8 mouse cellular contexts compared by ENCODE assay signal in the genomic region with DNA sequence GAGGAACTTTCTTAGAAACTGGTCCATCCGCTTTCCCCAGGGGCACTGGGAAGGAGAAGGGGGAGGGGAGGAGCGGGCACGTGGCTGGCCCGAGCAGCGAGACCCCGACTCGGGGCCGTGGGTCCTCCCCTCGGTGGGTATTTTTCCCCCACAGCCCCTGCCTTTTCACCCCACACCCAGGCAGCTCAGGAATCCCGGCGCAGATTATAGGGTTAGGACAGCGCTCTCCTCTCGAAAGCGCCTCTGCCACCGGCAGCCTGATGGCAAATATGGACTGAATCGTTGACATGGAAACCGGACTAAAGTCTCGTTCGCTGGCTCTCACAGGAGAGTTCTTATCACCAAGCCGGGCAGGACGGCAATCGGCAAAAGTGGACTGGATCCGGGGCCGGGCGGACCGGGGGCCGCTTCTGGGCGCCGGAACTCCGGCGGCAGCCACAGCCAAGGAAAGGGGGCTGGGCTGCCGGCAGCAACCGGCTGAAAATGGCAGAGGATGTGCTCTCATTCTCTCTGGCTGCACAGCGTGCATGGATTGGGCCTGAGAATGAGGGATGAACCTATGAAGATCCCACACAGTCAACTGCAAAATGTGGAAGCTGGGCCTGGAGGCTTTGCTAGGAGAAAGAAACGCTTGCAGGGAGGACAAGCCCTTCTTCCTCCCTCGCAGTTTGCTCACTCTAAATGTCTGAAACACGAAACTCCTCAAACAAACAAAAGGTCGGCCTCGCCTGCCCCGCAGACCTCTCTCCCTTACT. TPM values are rescaled to one million over a fixed set of nuclear protein-coding genes. Genes with fewer than 3 reads are reported as not detected.
DNase-seq lines count a peak whose midpoint lies in the region; ATAC-seq and TF ChIP-seq lines count a peak whose summit lies in the region.

Gene Arid1a (minus strand): TSS at position 256 of the 755 bp plus-strand sequence.

- peak within 1 kb of the TSS; percentile 99 for H3K9ac ChIP-seq in ES-Bruce4 (ENCODE audit: low read depth, poor library complexity, severe bottlenecking)
- peak within 1 kb of the TSS; percentile 100 for H3K9ac ChIP-seq in forebrain, embryonic 13.5 days
- peak within 1 kb of the TSS; percentile 100 for H3K9ac ChIP-seq in liver, postnatal 0 days (replicated peaks)
- H3K9ac ChIP-seq in neural tube, embryonic 14.5 days (replicated peaks; ENCODE audit: low read depth, low read length), result peak within 1 kb of the TSS; percentile 39

- peak within 1 kb of the TSS; percentile 95 for H3K27ac ChIP-seq in ES-Bruce4 (ENCODE audit: insufficient read depth, low read length)
- H3K27ac ChIP-seq in forebrain, embryonic 13.5 days, result peak within 1 kb of the TSS; percentile 100
- peak within 1 kb of the TSS; percentile 100 for H3K27ac ChIP-seq in liver, postnatal 0 days (ENCODE audit: low read depth)
- H3K27ac ChIP-seq in neural tube, embryonic 14.5 days (ENCODE audit: low read depth, low read length), result peak within 1 kb of the TSS; percentile 92

- no peaks in the 10 kb centered on the region for H3K27me3 ChIP-seq in ES-Bruce4 (ENCODE audit: control insufficient read depth, insufficient read depth, low read length, poor library complexity, severe bottlenecking)
- H3K27me3 ChIP-seq in forebrain, embryonic 13.5 days, result no peaks in the 10 kb centered on the region
- no peaks in the 10 kb centered on the region for H3K27me3 ChIP-seq in liver, postnatal 0 days (ENCODE audit: insufficient read depth, low read length)
- H3K27me3 ChIP-seq in neural tube, embryonic 14.5 days (ENCODE audit: control insufficient read depth, insufficient read depth, low read length), result no peaks in the 10 kb centered on the region

- peak; percentile 97 to 98 for DNase-seq in heart, postnatal 10 days
- DNase-seq in large intestine, adult 2 months (ENCODE audit: low read depth, low spot score), result peak; percentile 73
- peak; percentile 93 for DNase-seq in liver, postnatal 0 days
- peak; percentile 96 for DNase-seq in testis, postnatal 10 days (ENCODE audit: low spot score)

- H3K4me3 ChIP-seq in ES-Bruce4 (ENCODE audit: low read depth, low read length), result peak within 1 kb of the TSS; percentile 89
- H3K4me3 ChIP-seq in forebrain, embryonic 13.5 days, result peak within 1 kb of the TSS; percentile 100
- peak within 1 kb of the TSS; percentile 83 for H3K4me3 ChIP-seq in liver, postnatal 0 days (ENCODE audit: low read depth, low read length)
- peak within 1 kb of the TSS; percentile 42 for H3K4me3 ChIP-seq in neural tube, embryonic 14.5 days (ENCODE audit: low read depth, low read length)

- H3K36me3 ChIP-seq in ES-Bruce4 (ENCODE audit: control insufficient read depth, insufficient read depth, low read length, poor library complexity, severe bottlenecking), result no peaks in the 10 kb centered on the region
- H3K36me3 ChIP-seq in forebrain, embryonic 13.5 days (ENCODE audit: poor library complexity, severe bottlenecking), result no peaks in the 10 kb centered on the region
- H3K36me3 ChIP-seq in liver, postnatal 0 days (replicated peaks; ENCODE audit: insufficient read depth, low read length), result no peaks in the 10 kb centered on the region
- H3K36me3 ChIP-seq in neural tube, embryonic 14.5 days (ENCODE audit: control insufficient read depth, insufficient read depth, low read length), result no peaks in the 10 kb centered on the region

- 0% methylated on average over 40 of the region's 40 CpGs for WGBS in forebrain, embryonic 13.5 days
- under 1% methylated on average over 40 of the region's 40 CpGs for WGBS in large intestine, adult 2 months
- WGBS in liver, postnatal 0 days (ENCODE audit: insufficient replicate concordance), result under 1% methylated on average over 40 of the region's 40 CpGs
- whole genome bisulfite sequencing in neural tube, embryonic 14.5 days, result under 1% methylated on average over 40 of the region's 40 CpGs

- no peaks in the 10 kb centered on the region for H3K4me1 ChIP-seq in ES-Bruce4 (ENCODE audit: control insufficient read depth, insufficient read depth, low read length)
- H3K4me1 ChIP-seq in forebrain, embryonic 13.5 days, result peaks cover 30% of the 10 kb centered on the region
- peaks cover 20% of the 10 kb centered on the region for H3K4me1 ChIP-seq in liver, postnatal 0 days (ENCODE audit: insufficient read depth)
- peaks cover 16% of the 10 kb centered on the region for H3K4me1 ChIP-seq in neural tube, embryonic 14.5 days (ENCODE audit: control insufficient read depth, insufficient read depth, low read length)

- no peaks in the 10 kb centered on the region for H3K9me3 ChIP-seq in ES-Bruce4 (replicated peaks; ENCODE audit: control insufficient read depth, insufficient read depth, low read length, poor library complexity, severe bottlenecking)
- H3K9me3 ChIP-seq in forebrain, embryonic 13.5 days (replicated peaks), result no peaks in the 10 kb centered on the region
- H3K9me3 ChIP-seq in liver, postnatal 0 days (ENCODE audit: low read length), result no peaks in the 10 kb centered on the region
- H3K9me3 ChIP-seq in neural tube, embryonic 14.5 days (ENCODE audit: control insufficient read depth, low read length), result no peaks in the 10 kb centered on the region

- no peak for TF ChIP-seq CTCF in ES-Bruce4 (IDR thresholded peaks at IDR 0.05; ENCODE audit: low read depth, low read length)
- TF ChIP-seq CTCF in liver, postnatal 0 days (IDR thresholded peaks at IDR 0.05; ENCODE audit: low read depth), result no peak

- intact Hi-C loops in heart, postnatal 10 days (cut with DNase I), result loop anchor here (1.0 kb wide), 1 partner anchor 85 kb away; no protein-coding TSS in a partner anchor

- peak; percentile 22; the same call in 1 of the 2 replicates for TF ChIP-seq EP300 in ES-Bruce4 (IDR thresholded peaks at IDR 0.05; ENCODE audit: insufficient read depth, low read depth, low read length)
- peak; percentile 67; the same call in 1 of the 2 replicates for TF ChIP-seq EP300 in liver, postnatal 0 days (IDR thresholded peaks at IDR 0.05; ENCODE audit: low read depth)

- TF ChIP-seq POLR2A in ES-Bruce4 (IDR thresholded peaks at IDR 0.05; ENCODE audit: insufficient read depth, low read length), result no peak

- H3K4me2 ChIP-seq in forebrain, embryonic 13.5 days, result peak within 1 kb of the TSS; percentile 98
- peak within 1 kb of the TSS; percentile 99 for H3K4me2 ChIP-seq in liver, postnatal 0 days (ENCODE audit: low read depth, low read length)
- H3K4me2 ChIP-seq in neural tube, embryonic 14.5 days (ENCODE audit: low read depth, low read length), result peak within 1 kb of the TSS; percentile 64

- ATAC-seq in cerebellum, adult (ENCODE audit: insufficient number of reproducible peaks, low FRiP score, low TSS enrichment), result peak; percentile 55
- peak; percentile 62 for ATAC-seq in forebrain, embryonic 13.5 days
- peak; percentile 57 for ATAC-seq in liver, postnatal 0 days
- peak; percentile 45 for ATAC-seq in neural tube, embryonic 14.5 days (ENCODE audit: low read depth)

RNA-seq across cellular contexts. Expression of gene Arid1a, which starts in this region (rescaled TPM):
- 119 and 123 TPM in 2 replicates for polyA plus RNA-seq in ES-Bruce4 (2011; ENCODE audit: insufficient read depth, insufficient read length, low read depth, missing spikeins)
- polyA plus RNA-seq in forebrain, embryonic 13.5 days (2015; fragmentation: Nextera tagmentation; extraction: Ambion mirVana), result 44.7 and 48.9 TPM in 2 replicates
- total RNA-seq in heart, postnatal 10 days (2021), result 10 to 100 TPM; 55.3 to 61.9 TPM
- polyA plus RNA-seq in large intestine, adult 2 months (2012; rRNA removed), result 25.2 and 39.5 TPM in 2 replicates
- polyA plus RNA-seq in liver, postnatal 0 days (2015; fragmentation: Nextera tagmentation; extraction: Ambion mirVana), result 6.1 and 6.2 TPM in 2 replicates
- 40.6 and 45.6 TPM in 2 replicates for polyA plus RNA-seq in neural tube, embryonic 14.5 days (2014; fragmentation: Nextera tagmentation; extraction: Ambion mirVana)

Comparison
In these comparisons a context has a peak if more than half of its experiments do, and no peak if none do; other contexts are left out.
1. Peak in every context shown above with its lines: DNase-seq, ATAC-seq, H3K4me3 ChIP-seq and H3K27ac ChIP-seq.
2. H3K4me3 ChIP-seq: peak in every context shown above with its lines; median percentile 100 in forebrain, embryonic 13.5 days; 89 in ES-Bruce4; 83 in liver, postnatal 0 days; 42 in neural tube, embryonic 14.5 days.
3. H3K9ac ChIP-seq: peak in every context shown above with its lines; median percentile 100 in forebrain, embryonic 13.5 days; 100 in liver, postnatal 0 days; 99 in ES-Bruce4; 39 in neural tube, embryonic 14.5 days.